Mouse (Mus musculus) CH12.LX (cell line): Measurements from ENCODE around the gene Skap2.

Source experiments
- KAT2A ChIP-seq: IDR thresholded peaks from 2 replicates; pipeline ENCODE4 v1.6.1; 2012; ENCODE audit warnings: low read length, improper control_type of control experiment, inconsistent platforms; ENCODE audit not compliant: insufficient replicate concordance
- NRF1 ChIP-seq: IDR thresholded peaks from 2 replicates; pipeline ENCODE4 v1.6.1; 2014; ENCODE audit warnings: low read depth, mild to moderate bottlenecking, inconsistent platforms, low read length, improper control_type of control experiment, moderate library complexity
- POLR2A ChIP-seq: IDR thresholded peaks from 2 replicates; pipeline ENCODE4 v1.6.1; 2011; ENCODE audit warnings: low read depth, mild to moderate bottlenecking, improper control_type of control experiment, low read length

DNA sequence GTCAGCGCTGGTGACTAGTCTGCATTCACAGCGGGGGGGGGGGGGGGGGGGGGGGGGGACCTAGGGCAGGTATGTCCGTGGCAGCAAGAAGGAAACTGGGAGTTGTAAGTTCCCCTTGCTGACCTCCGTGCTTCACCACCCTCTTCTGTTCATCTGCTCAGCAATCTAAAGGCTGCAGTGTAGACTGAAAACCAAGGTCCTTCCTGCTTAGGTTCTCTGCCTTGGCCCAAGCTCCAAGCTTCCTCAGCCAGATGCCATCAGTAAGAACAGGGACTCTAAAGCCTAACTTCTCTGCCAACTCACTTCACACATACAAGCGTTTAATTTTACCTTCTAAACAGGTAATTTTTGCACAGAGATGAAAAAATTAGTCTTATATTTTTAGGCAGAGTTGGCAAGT, 10.0 kb upstream of the Skap2 start:
- TF ChIP-seq NRF1: no peak
- TF ChIP-seq POLR2A: no peak
- no peak for TF ChIP-seq KAT2A
